Mouse (Mus musculus) neural tube, embryonic 12.5 days (tissue): ENCODE measurements at regions not wholly inside any gene's neighbourhood (a gene's known extent, or its start where the extent isn't known, plus 50 kb on each side); places are given as distances from the start of the nearest gene placed in this dataset.

Experiments used
- ATAC-seq: fragments of 200-750 bp; cut with Nextera tagmentation; 2 replicates; pipeline ENCODE4 v1.8.0; 2017; ENCODE audit warnings: low read depth, mild to moderate bottlenecking, moderate TSS enrichment, moderate library complexity; ENCODE audit not compliant: low FRiP score
- H3K27ac ChIP-seq: fragments of 300-500 bp; sonication (generic); 2 replicates; pipeline ENCODE4 v1.5.1; 2016
- H3K27me3 ChIP-seq: fragments of 300-500 bp; sonication (generic); replicated peaks from 2 replicates; pipeline ENCODE4 v1.6.1; 2016; ENCODE audit warnings: mild to moderate bottlenecking
- H3K36me3 ChIP-seq: fragments of 300-500 bp; sonication (generic); 2 replicates; pipeline ENCODE4 v1.6.1; 2016; ENCODE audit warnings: mild to moderate bottlenecking
- H3K4me1 ChIP-seq: fragments of 300-500 bp; sonication (generic); 2 replicates; pipeline ENCODE4 v1.6.1; 2016
- H3K4me2 ChIP-seq: fragments of 300-500 bp; sonication (generic); replicated peaks from 2 replicates; pipeline ENCODE4 v1.6.1; 2016; ENCODE audit warnings: mild to moderate bottlenecking
- H3K4me3 ChIP-seq: fragments of 300-500 bp; sonication (generic); 2 replicates; pipeline ENCODE4 v1.5.1; 2016
- H3K9ac ChIP-seq: fragments of 300-500 bp; sonication (generic); 2 replicates; pipeline ENCODE4 v1.6.1; 2016; ENCODE audit warnings: mild to moderate bottlenecking
- H3K9me3 ChIP-seq: fragments of 300-500 bp; sonication (generic); 2 replicates; pipeline ENCODE4 v1.6.1; 2016; ENCODE audit warnings: mild to moderate bottlenecking
- WGBS: fragments of 180-500 bp; shearing (Covaris S2); methylation state at CpG from one replicate; pipeline ENCODE4 v1.1.7; 2016; 5-methylcytosine and 5-hydroxymethylcytosine counted together

- ATAC-seq: 0 out of 2 replicates have a peak, but pooled peaks have one; percentile 63
- Histone ChIP-seq H3K27ac (no peak overlapping the region), H3K4me1 (peaks cover 13% of the 10 kb centered on the region), H3K4me2 (no peak overlapping the region), H3K27me3 (no peaks in the 10 kb centered on the region), H3K36me3 (peaks cover 12% of the 10 kb centered on the region; the same call in 1 of the 2 replicates), H3K9ac (no peak overlapping the region), H3K9me3 (no peaks in the 10 kb centered on the region), H3K4me3 (no peak overlapping the region)
- 11% methylated on average over 11 of the region's 11 CpGs for WGBS
Observed at GRCm38 (mm10) chr9:41461742-41462141, 300.2 kb upstream of the Ubash3b start.

GRCm38 (mm10) chr9:41460709-41461108 lies 299.2 kb upstream of the Ubash3b start:
- H3K4me1 ChIP-seq: peaks cover 13% of the 10 kb centered on the region
- no peak overlapping the region for H3K9ac ChIP-seq
- no peak overlapping the region for H3K4me2 ChIP-seq
- ATAC-seq: no peak
- WGBS: 81% methylated on average over 6 of the region's 6 CpGs
- no peak overlapping the region for H3K27ac ChIP-seq
- peaks cover 14% of the 10 kb centered on the region; the same call in 1 of the 2 replicates for H3K36me3 ChIP-seq
- H3K4me3 ChIP-seq: no peak overlapping the region
- H3K27me3 ChIP-seq: no peaks in the 10 kb centered on the region
- no peaks in the 10 kb centered on the region for H3K9me3 ChIP-seq

- ATAC-seq: no peak
- H3K4me3 ChIP-seq: no peak overlapping the region
- no peak overlapping the region for H3K9ac ChIP-seq
- 50% methylated on average over 3 of the region's 3 CpGs for WGBS
- no peak overlapping the region for H3K4me2 ChIP-seq
- H3K36me3 ChIP-seq: peaks cover 11% of the 10 kb centered on the region; the same call in 1 of the 2 replicates
- H3K27me3 ChIP-seq: no peaks in the 10 kb centered on the region
- H3K9me3 ChIP-seq: no peaks in the 10 kb centered on the region
- H3K27ac ChIP-seq: no peak overlapping the region
- peaks cover 5% of the 10 kb centered on the region; the same call in 1 of the 2 replicates for H3K4me1 ChIP-seq
Observed at GRCm38 (mm10) chr9:41457003-41457402, 295.5 kb upstream of the Ubash3b start.

DNA sequence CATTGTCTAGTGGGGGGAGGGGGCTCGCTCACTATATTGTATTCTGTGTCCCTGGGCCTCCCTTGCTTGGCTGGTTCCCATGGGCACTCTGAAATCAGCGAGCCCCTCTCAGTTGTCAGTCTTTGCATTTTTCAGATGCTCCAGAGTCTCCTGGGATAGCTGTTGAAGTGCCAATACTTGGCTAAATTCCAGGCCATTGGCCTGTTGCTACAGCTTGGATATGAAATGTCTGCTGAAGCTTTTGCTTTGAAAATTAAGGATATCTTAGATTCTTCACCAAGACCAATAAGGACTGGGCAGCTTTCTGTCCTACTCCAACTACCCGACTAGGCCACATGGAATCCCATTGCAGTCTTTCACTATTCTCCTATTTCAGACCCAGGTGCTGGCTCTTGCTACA lies 290.2 kb upstream of the Ubash3b start:
- WGBS: 64% methylated on average over 3 of the region's 3 CpGs
- H3K27me3 ChIP-seq: no peaks in the 10 kb centered on the region
- H3K4me2 ChIP-seq: no peak overlapping the region
- H3K9ac ChIP-seq: no peak overlapping the region
- H3K4me1 ChIP-seq: peaks cover 6% of the 10 kb centered on the region
- H3K9me3 ChIP-seq: no peaks in the 10 kb centered on the region
- no peak overlapping the region for H3K4me3 ChIP-seq
- H3K27ac ChIP-seq: 0 out of 2 replicates have a peak overlapping the region, but pooled peaks have one; percentile 7
- no peak for ATAC-seq
- H3K36me3 ChIP-seq: peaks cover 9% of the 10 kb centered on the region

DNA sequence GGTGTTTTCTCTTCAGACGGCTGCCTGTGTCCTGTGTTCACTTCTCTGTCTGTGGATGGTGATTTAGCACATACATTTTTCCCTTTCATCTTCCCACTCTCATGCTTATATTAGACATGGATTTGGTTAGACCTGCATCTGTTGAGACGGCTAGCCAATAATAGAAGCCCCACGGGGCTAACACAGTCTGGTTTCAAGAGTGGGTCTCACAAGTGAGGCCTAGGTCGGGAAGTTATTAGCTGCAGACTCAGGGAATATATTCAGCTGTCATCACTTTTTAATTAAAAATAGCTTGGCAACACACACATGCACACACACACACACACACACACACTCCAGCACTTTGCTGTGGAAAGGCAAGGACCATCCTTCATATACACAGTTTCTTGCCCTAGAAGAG lies 287.7 kb upstream of the Ubash3b start:
- no peak for ATAC-seq
- H3K27ac ChIP-seq: no peak overlapping the region

DNA sequence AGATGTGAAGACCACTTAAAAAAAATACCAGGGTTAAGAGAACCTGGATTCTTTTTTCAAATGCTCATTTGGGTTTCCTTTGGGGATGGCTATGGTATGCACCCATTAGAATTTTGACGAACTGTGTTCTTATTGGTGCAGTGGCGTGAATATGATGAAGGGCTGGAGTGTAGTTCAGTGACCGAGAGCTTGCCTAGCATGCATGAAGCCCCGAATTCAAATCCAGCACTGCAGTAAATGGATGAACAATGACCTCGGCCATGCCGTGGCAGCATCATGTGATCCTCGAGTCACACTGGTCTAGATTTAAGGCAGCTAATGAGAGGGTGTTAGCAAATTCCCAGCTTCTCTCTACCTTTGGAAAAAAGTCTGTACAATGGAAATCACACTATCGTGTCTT lies 286.4 kb upstream of the Ubash3b start:
- WGBS: 88% methylated on average over 8 of the region's 8 CpGs
- no peak overlapping the region for H3K4me3 ChIP-seq
- peaks cover 13% of the 10 kb centered on the region for H3K4me1 ChIP-seq
- no peak overlapping the region for H3K9ac ChIP-seq
- no peaks in the 10 kb centered on the region for H3K27me3 ChIP-seq
- no peak overlapping the region for H3K4me2 ChIP-seq
- H3K36me3 ChIP-seq: peaks cover 5% of the 10 kb centered on the region
- no peak overlapping the region for H3K27ac ChIP-seq
- H3K9me3 ChIP-seq: no peaks in the 10 kb centered on the region
- ATAC-seq: no peak

More for the DNA sequence above, 287.7 kb upstream of the Ubash3b start:
- Histone ChIP-seq H3K36me3 (peaks cover 3% of the 10 kb centered on the region), H3K27me3 (no peaks in the 10 kb centered on the region), H3K4me3 (no peak overlapping the region), H3K9ac (no peak overlapping the region), H3K4me2 (no peak overlapping the region), H3K4me1 (peaks cover 13% of the 10 kb centered on the region), H3K9me3 (no peaks in the 10 kb centered on the region)
- 63% methylated on average over 4 of the region's 4 CpGs for WGBS

DNA sequence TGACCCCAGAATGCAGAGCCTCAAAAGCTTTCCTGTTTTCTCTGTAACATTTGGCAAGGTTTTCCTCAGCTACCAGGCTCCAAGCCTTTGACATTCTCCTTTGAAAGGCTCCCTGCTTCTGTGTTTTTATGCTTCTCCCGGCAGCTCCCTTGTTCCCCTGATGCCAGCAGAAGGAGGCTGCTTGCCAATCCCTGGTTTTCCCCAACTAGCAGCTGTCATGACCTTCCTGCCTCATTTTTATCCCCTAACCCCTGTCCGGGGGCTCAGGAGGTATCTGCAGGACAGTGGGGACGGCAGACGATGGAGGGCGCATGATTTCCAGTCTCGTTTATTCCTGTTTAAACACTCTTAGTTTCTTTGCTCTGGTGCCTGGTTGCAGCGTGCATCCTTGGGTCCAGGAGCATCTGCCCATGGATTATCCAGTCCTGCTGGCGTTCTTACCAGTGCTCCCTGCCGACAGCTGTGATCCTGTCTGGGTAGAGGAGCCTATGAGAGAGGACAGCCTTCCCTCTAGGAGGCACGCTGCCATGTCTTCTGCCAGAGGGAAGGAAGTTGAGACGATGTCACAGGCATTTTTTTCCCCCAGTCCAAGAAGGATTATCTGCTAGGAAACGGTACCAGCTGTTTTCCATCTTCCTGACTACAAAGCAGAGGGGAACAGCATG lies 285.8 kb upstream of the Ubash3b start:
- Histone ChIP-seq H3K4me1 (peaks cover 13% of the 10 kb centered on the region), H3K27ac (peak overlapping the region; percentile 62; the same call in 1 of the 2 replicates), H3K36me3 (peaks cover 10% of the 10 kb centered on the region), H3K9me3 (no peaks in the 10 kb centered on the region), H3K4me3 (no peak overlapping the region), H3K4me2 (no peak overlapping the region), H3K27me3 (no peaks in the 10 kb centered on the region), H3K9ac (no peak overlapping the region)
- WGBS: 41% methylated on average over 12 of the region's 12 CpGs
- ATAC-seq: no peak

- H3K9me3 ChIP-seq: no peaks in the 10 kb centered on the region
- H3K27ac ChIP-seq: peak overlapping the region; percentile 62; the same call in 1 of the 2 replicates
- H3K9ac ChIP-seq: no peak overlapping the region
- peaks cover 13% of the 10 kb centered on the region for H3K4me1 ChIP-seq
- H3K4me2 ChIP-seq: no peak overlapping the region
- peaks cover 10% of the 10 kb centered on the region for H3K36me3 ChIP-seq
- peak; percentile 79; the same call in 1 of the 2 replicates for ATAC-seq
- H3K4me3 ChIP-seq: no peak overlapping the region
- no peaks in the 10 kb centered on the region for H3K27me3 ChIP-seq
- 71% methylated on average over 9 of the region's 9 CpGs for WGBS
Observed at GRCm38 (mm10) chr9:41446431-41447203, 285.1 kb upstream of the Ubash3b start.

- 93% methylated on average over 3 of the region's 3 CpGs for WGBS
- Histone ChIP-seq H3K36me3 (peaks cover 42% of the 10 kb centered on the region), H3K9ac (no peak overlapping the region), H3K4me3 (no peak overlapping the region), H3K4me1 (peaks cover 12% of the 10 kb centered on the region), H3K27ac (no peak overlapping the region), H3K27me3 (no peaks in the 10 kb centered on the region), H3K4me2 (no peak overlapping the region), H3K9me3 (peaks cover 27% of the 10 kb centered on the region)
- no peak for ATAC-seq
Observed at GRCm38 (mm10) chr9:41442418-41442817, 280.9 kb upstream of the Ubash3b start.

- Histone ChIP-seq H3K9me3 (peaks cover 35% of the 10 kb centered on the region), H3K36me3 (peaks cover 62% of the 10 kb centered on the region), H3K9ac (no peak overlapping the region), H3K4me2 (no peak overlapping the region), H3K4me3 (no peak overlapping the region), H3K4me1 (no peaks in the 10 kb centered on the region), H3K27ac (no peak overlapping the region), H3K27me3 (no peaks in the 10 kb centered on the region)
- no peak for ATAC-seq
- WGBS: 91% methylated on average over 4 of the region's 4 CpGs
Observed at GRCm38 (mm10) chr9:41439979-41440378, 278.5 kb upstream of the Ubash3b start.

- WGBS: 97% methylated on average over 2 of the region's 2 CpGs
- H3K4me3 ChIP-seq: no peak overlapping the region
- peaks cover 35% of the 10 kb centered on the region for H3K9me3 ChIP-seq
- no peaks in the 10 kb centered on the region for H3K27me3 ChIP-seq
- no peak overlapping the region for H3K4me2 ChIP-seq
- no peak overlapping the region for H3K27ac ChIP-seq
- peaks cover 76% of the 10 kb centered on the region for H3K36me3 ChIP-seq
- H3K9ac ChIP-seq: no peak overlapping the region
- no peak for ATAC-seq
- no peaks in the 10 kb centered on the region for H3K4me1 ChIP-seq
Observed at GRCm38 (mm10) chr9:41438141-41438540, 276.6 kb upstream of the Ubash3b start.
